Mouse (Mus musculus) midbrain, embryonic 14.5 days (tissue): Measurements from ENCODE around the gene Card10. TPM values are rescaled to one million over a fixed set of nuclear protein-coding genes. Genes with fewer than 3 reads are reported as not detected.
A peak's percentile ranks its signal among the peaks of the same experiment; 100 is the strongest.
"Not testable (repeated sequence)": the region's sequence is repeated elsewhere in the genome, so short reads cannot be mapped to it uniquely, and the experiment has no call there.

ENCODE experiments used
- ATAC-seq: fragments of 200-750 bp; cut with Nextera tagmentation; 2 replicates; pipeline ENCODE4 v1.8.0; 2017; ENCODE audit warnings: moderate number of reproducible peaks, moderate library complexity; ENCODE audit not compliant: low FRiP score, low TSS enrichment
- DNase-seq: peaks from one replicate; pipeline ENCODE4 v3.0.0-alpha.2; 2015
- H3K27ac ChIP-seq: fragments of 300-500 bp; sonication (generic); replicated peaks from 2 replicates; pipeline ENCODE4 v1.5.1; 2014; ENCODE audit warnings: mild to moderate bottlenecking, low read depth, low read length, moderate library complexity
- H3K27me3 ChIP-seq: fragments of 300-500 bp; sonication (generic); 2 replicates; pipeline ENCODE4 v1.6.1; 2014; ENCODE audit warnings: low read length, control low read depth, mixed read lengths; ENCODE audit not compliant: control insufficient read depth, insufficient read depth
- H3K36me3 ChIP-seq: fragments of 300-500 bp; sonication (generic); 2 replicates; pipeline ENCODE4 v1.6.1; 2014; ENCODE audit warnings: low read length, control low read depth; ENCODE audit not compliant: control insufficient read depth, insufficient read depth
- H3K4me1 ChIP-seq: fragments of 300-500 bp; sonication (generic); 2 replicates; pipeline ENCODE4 v1.6.1; 2014; ENCODE audit warnings: mild to moderate bottlenecking, antibody characterized with exemption, low read length, control low read depth; ENCODE audit not compliant: control insufficient read depth, insufficient read depth
- H3K4me2 ChIP-seq: fragments of 300-500 bp; sonication (generic); 2 replicates; pipeline ENCODE4 v1.6.1; 2014; ENCODE audit warnings: mild to moderate bottlenecking, low read length, moderate library complexity
- H3K4me3 ChIP-seq: fragments of 300-500 bp; sonication (generic); replicated peaks from 2 replicates; pipeline ENCODE4 v1.5.1; 2014; ENCODE audit warnings: low read depth, low read length
- H3K9ac ChIP-seq: fragments of 300-500 bp; sonication (generic); replicated peaks from 2 replicates; pipeline ENCODE4 v1.6.1; 2014; ENCODE audit warnings: mild to moderate bottlenecking, low read length, moderate library complexity
- H3K9me3 ChIP-seq: fragments of 300-500 bp; sonication (generic); 2 replicates; pipeline ENCODE4 v1.6.1; 2016; ENCODE audit warnings: low read length, control low read depth, mixed read lengths; ENCODE audit not compliant: control insufficient read depth
- WGBS: fragments of 180-500 bp; shearing (Covaris S2); extraction: QIAGEN DNeasy Blood & Tissue Kit; methylation state at CpG from one replicate; pipeline ENCODE4 v1.1.7; 2014; 5-methylcytosine and 5-hydroxymethylcytosine counted together
- polyA plus RNA-seq: library from polyadenylated mRNA; unstranded; fragments of >200 nt; fragmentation: Nextera tagmentation; extraction: Ambion mirVana; gene quantifications from 2 replicates; pipeline ENCODE4 v1.2.1, GENCODE M21; 2014

Gene Card10
- polyA plus RNA-seq: 1.3 and 1.6 TPM in 2 replicates

DNA sequence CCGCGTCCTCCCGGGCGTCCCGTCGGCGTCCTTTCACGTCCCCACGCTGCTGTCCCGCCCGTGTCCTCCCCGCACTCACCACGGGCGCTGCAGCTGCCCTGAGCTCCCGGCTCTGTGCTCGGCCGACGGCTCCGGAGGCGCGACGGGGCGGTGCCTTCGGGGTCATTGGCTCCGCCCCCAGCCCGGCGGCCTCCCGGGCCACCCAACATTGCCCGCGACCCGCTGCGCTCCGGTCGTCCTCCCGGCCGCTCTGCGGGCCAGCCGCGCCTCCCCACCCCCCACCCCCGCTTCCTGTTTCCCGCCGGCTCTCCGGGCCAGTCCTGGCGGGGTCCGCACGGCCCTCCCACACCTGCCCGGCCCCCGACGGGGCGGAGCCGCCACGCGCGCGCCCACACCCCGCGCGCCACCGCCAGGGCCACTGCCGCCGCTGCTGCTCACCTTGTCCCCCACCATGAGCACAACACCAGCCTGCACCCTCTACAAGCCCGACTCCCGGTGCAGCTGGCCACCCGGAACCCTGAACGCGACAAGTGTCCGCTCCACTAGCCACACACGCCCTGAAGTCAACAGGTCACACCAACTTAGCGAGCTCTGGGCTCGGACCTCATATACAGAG, at the start of gene Card10:
TSS of gene Card10 (minus strand) at position 267 of the 616 bp plus-strand sequence.
- 2% methylated on average over 69 of the region's 70 CpGs for WGBS
- DNase-seq (peak; percentile 64), ATAC-seq (0 out of 2 replicates have a peak, but pooled peaks have one; percentile 37)
- no peaks in the 10 kb centered on the region for H3K9me3 ChIP-seq
- peak within 1 kb of the TSS; percentile 45 for H3K9ac ChIP-seq
- peaks cover 11% of the 10 kb centered on the region; the same call in 1 of the 2 replicates for H3K4me1 ChIP-seq
- no peaks in the 10 kb centered on the region for H3K36me3 ChIP-seq
- peak within 1 kb of the TSS; percentile 44 for H3K4me3 ChIP-seq
- peak within 1 kb of the TSS; percentile 73 for H3K4me2 ChIP-seq
- no peak within 1 kb of the TSS for H3K27ac ChIP-seq
- H3K27me3 ChIP-seq: peaks cover 37% of the 10 kb centered on the region

GRCm38 (mm10) chr15:78851505-78852153, 48.8 kb upstream of the Card10 start:
- Histone ChIP-seq H3K4me3 (no peak overlapping the region), H3K9ac (no peak overlapping the region), H3K4me2 (0 out of 2 replicates have a peak overlapping the region, but pooled peaks have one; percentile 22), H3K36me3 (no peaks in the 10 kb centered on the region), H3K27ac (no peak overlapping the region), H3K27me3 (no peaks in the 10 kb centered on the region), H3K9me3 (no peaks in the 10 kb centered on the region), H3K4me1 (0 out of 2 replicates have a peak, but pooled peaks cover 4% of the 10 kb centered on the region)
- ATAC-seq (peak; percentile 77), DNase-seq (peak; percentile 93)
- whole genome bisulfite sequencing: 13% methylated on average over 13 of the region's 13 CpGs

DNA sequence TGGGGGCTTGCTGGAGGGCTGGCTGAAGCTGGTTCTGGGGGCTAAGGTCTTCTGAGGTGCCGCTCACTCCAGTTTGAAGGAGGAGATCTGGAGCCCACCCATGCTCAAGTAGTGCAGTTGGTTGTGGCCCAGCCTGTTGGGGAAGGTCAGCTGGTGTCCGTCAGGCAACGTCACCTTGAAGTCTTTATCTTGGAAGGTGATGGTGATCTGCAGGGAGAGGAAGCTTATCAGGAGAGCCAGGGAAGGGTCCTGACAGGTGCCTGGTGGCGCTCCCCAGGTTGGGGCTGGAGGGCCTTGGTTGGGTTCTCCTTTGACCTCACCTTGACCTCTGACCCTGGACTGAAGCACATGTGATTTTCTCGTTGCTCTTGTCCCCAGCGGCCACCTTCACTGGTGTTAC, 48.1 kb upstream of the Card10 start:
- 77% methylated on average over 6 of the region's 6 CpGs for WGBS
- no peak overlapping the region for H3K4me3 ChIP-seq
- H3K27me3 ChIP-seq: no peaks in the 10 kb centered on the region
- no peak overlapping the region for H3K9ac ChIP-seq
- ATAC-seq (no peak), DNase-seq (no peak)
- no peak overlapping the region for H3K4me2 ChIP-seq
- H3K4me1 ChIP-seq: 0 out of 2 replicates have a peak, but pooled peaks cover 4% of the 10 kb centered on the region
- H3K9me3 ChIP-seq: no peaks in the 10 kb centered on the region
- H3K36me3 ChIP-seq: no peaks in the 10 kb centered on the region
- H3K27ac ChIP-seq: no peak overlapping the region

DNA sequence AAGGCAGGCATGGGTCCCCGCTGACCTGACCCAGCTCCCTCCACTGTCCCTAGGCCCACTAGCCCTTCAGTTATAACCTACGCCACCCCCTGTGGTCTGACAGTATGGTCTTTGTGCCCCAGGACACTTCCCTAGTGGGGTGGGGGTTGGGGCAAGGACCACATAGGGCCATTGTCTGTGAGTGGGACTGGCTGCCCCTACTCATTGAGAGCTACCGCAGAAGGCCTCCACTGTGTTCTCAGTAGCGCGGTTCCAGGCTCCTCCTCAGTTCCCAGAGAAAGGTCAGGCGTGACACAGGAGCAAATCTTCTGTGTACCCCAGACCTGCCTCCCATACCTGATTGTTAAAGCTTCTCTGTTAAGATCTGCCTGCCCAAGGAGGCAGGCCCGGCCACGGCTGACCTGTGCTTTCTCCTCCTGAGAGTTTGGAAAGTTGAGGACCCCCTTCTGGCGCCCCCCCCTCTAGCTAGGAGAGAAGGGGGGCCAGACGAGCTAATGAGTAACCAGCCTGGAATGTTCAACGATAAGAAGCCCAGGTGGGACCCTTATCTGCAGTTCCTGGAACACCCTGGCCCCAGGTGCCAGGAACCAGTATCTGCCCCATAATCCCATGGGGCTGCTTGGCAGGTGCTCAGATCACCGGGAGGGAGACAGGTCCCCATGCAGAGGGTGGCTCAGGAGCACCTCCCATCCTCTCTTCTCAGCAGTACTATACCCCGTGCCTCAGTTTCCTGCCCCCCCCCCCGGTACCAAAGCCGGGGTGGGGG, 47.4 kb upstream of the Card10 start:
- peaks cover 7% of the 10 kb centered on the region; the same call in 1 of the 2 replicates for H3K4me1 ChIP-seq
- no peak overlapping the region for H3K4me2 ChIP-seq
- H3K9me3 ChIP-seq: no peaks in the 10 kb centered on the region
- no peak overlapping the region for H3K4me3 ChIP-seq
- H3K27ac ChIP-seq: no peak overlapping the region
- DNase-seq: no peak
- H3K27me3 ChIP-seq: no peaks in the 10 kb centered on the region
- no peaks in the 10 kb centered on the region for H3K36me3 ChIP-seq
- ATAC-seq: no peak
- WGBS: 72% methylated on average over 15 of the region's 15 CpGs
- no peak overlapping the region for H3K9ac ChIP-seq

- DNase-seq (no peak), ATAC-seq (no peak)
- Histone ChIP-seq H3K27me3 (0 out of 2 replicates have a peak, but pooled peaks cover 3% of the 10 kb centered on the region), H3K27ac (no peak overlapping the region), H3K4me2 (no peak overlapping the region), H3K36me3 (no peaks in the 10 kb centered on the region), H3K4me1 (peaks cover 8% of the 10 kb centered on the region; the same call in 1 of the 2 replicates), H3K9ac (no peak overlapping the region), H3K9me3 (no peaks in the 10 kb centered on the region), H3K4me3 (no peak overlapping the region)
- 85% methylated on average over 12 of the region's 12 CpGs for WGBS
These were observed 46.6 kb upstream of the Card10 start for GRCm38 (mm10) chr15:78849485-78849884.

- no peak overlapping the region for H3K9ac ChIP-seq
- no peak overlapping the region for H3K4me3 ChIP-seq
- no peak overlapping the region for H3K27ac ChIP-seq
- ATAC-seq (no peak), DNase-seq (peak; percentile 84)
- no peaks in the 10 kb centered on the region for H3K9me3 ChIP-seq
- peaks cover 13% of the 10 kb centered on the region for H3K27me3 ChIP-seq
- no peak overlapping the region for H3K4me2 ChIP-seq
- WGBS: 23% methylated on average over 5 of the region's 5 CpGs
- H3K36me3 ChIP-seq: no peaks in the 10 kb centered on the region
- H3K4me1 ChIP-seq: peaks cover 8% of the 10 kb centered on the region; the same call in 1 of the 2 replicates
These were observed 45.6 kb upstream of the Card10 start for GRCm38 (mm10) chr15:78848467-78848866.

GRCm38 (mm10) chr15:78846805-78847204, 44.0 kb upstream of the Card10 start:
- not testable (repeated sequence) for H3K9me3 ChIP-seq, H3K4me3 ChIP-seq, H3K36me3 ChIP-seq, H3K4me2 ChIP-seq, H3K27ac ChIP-seq, DNase-seq, H3K9ac ChIP-seq, ATAC-seq
- peaks cover 17% of the 10 kb centered on the region; the same call in 1 of the 2 replicates for H3K4me1 ChIP-seq
- WGBS: 83% methylated on average over 7 of the region's 7 CpGs
- peaks cover 22% of the 10 kb centered on the region for H3K27me3 ChIP-seq

DNA sequence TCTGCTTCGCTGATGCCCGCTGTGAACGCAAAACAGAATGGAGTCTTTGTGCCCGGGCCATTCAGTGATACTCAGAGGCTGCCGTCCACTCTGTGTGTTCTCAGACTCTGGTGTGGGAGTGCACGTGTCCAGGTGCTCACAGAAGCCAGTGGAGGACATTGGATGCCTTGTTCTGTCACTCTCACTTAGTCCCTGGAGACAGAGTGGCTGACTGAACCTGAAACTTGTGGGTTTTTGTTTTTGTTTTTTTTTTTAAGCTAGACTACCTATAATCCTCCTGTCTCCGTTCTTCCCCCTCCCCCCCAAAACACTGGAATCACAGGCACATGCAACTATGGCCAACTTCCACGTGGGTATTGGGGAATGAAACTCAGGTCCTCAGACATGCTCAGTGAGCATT, 43.5 kb upstream of the Card10 start:
- Histone ChIP-seq H3K9me3 (no peaks in the 10 kb centered on the region), H3K4me1 (peaks cover 15% of the 10 kb centered on the region; the same call in 1 of the 2 replicates), H3K27me3 (peaks cover 23% of the 10 kb centered on the region), H3K9ac (no peak overlapping the region), H3K27ac (no peak overlapping the region), H3K36me3 (no peaks in the 10 kb centered on the region), H3K4me3 (no peak overlapping the region), H3K4me2 (no peak overlapping the region)
- DNase-seq (no peak), ATAC-seq (no peak)
- 76% methylated on average over 8 of the region's 8 CpGs for WGBS
